Mouse (Mus musculus): ENCODE results near the gene Arpc2.

- TF ChIP-seq EP300 (IDR thresholded peaks at IDR 0.05; ENCODE audit: low read depth in 1 of 2, low read length in 2 of 2) (no peak; a peak in 1 of 4 replicates), POLR2A (IDR thresholded peaks at IDR 0.05; ENCODE audit: control insufficient read depth in 1 of 2, insufficient read depth in 1 of 2, low read depth in 1 of 2, low read length in 2 of 2, poor library complexity in 1 of 2) (peak in 1 of 2 experiments; percentile 96; a peak in 2 of 4 replicates), CTCF (IDR thresholded peaks at IDR 0.05 in 2 of 3, conservative IDR thresholded peaks at IDR 0.05 in 1 of 3; ENCODE audit: control insufficient read depth in 1 of 3, insufficient read depth in 1 of 3, low read depth in 2 of 3, low read length in 3 of 3, poor library complexity in 1 of 3, severe bottlenecking in 1 of 3) (no peak), ETS1 (IDR thresholded peaks at IDR 0.05; ENCODE audit: low read depth, low read length) (peak; percentile 45; the same call in 1 of the 2 replicates)
Observed at GRCm38 (mm10) chr1:74235938-74236589, at the start of gene Arpc2.

Data from MEL (cell line).